Mouse (Mus musculus) kidney, postnatal 4 days (tissue): ENCODE results near the gene Sirt4.
"Not testable (repeated sequence)": the region's sequence is repeated elsewhere in the genome, so short reads cannot be mapped to it uniquely, and the experiment has no call there.

ENCODE experiments used
- DNase-seq, 2 experiments: peaks; one replicate each; pipeline ENCODE4 v3.0.0; 2021; ENCODE audit warnings: mixed read lengths in 2 of 2

Gene Sirt4

GRCm38 (mm10) chr5:115514896-115515587 is 30.5 kb upstream of the Sirt4 start:
- DNase-seq = peak; percentile 54 to 72

- DNase-seq = no peak
These were observed 29.8 kb upstream of the Sirt4 start for GRCm38 (mm10) chr5:115514346-115514745.

GRCm38 (mm10) chr5:115513721-115514120 is 29.2 kb upstream of the Sirt4 start:
- DNase-seq = no peak

- DNase-seq = no peak
These were observed 28.7 kb upstream of the Sirt4 start for GRCm38 (mm10) chr5:115513246-115513645.

GRCm38 (mm10) chr5:115512375-115512774 is 27.9 kb upstream of the Sirt4 start:
- DNase-seq = no peak

- DNase-seq = peak in 1 of 2 experiments; percentile 45
These were observed 25.5 kb upstream of the Sirt4 start for GRCm38 (mm10) chr5:115509790-115510689.

GRCm38 (mm10) chr5:115509321-115509761 is 24.8 kb upstream of the Sirt4 start:
- peak; percentile 61 to 75 for DNase-seq

GRCm38 (mm10) chr5:115508859-115509147 is 24.3 kb upstream of the Sirt4 start:
- DNase-seq = peak; percentile 85 to 92

GRCm38 (mm10) chr5:115507981-115508858 is 23.7 kb upstream of the Sirt4 start:
- peak; percentile 67 to 72 for DNase-seq

- DNase-seq = no peak
These were observed 22.9 kb upstream of the Sirt4 start for GRCm38 (mm10) chr5:115507267-115507980.

GRCm38 (mm10) chr5:115506454-115507201 is 22.1 kb upstream of the Sirt4 start, which contains the start of gene Pxn:
Gene Pxn (plus strand): TSS chr5:115506676.
- peak; percentile 96 for DNase-seq

- not testable (repeated sequence) for DNase-seq
These were observed 21.1 kb upstream of the Sirt4 start for GRCm38 (mm10) chr5:115505617-115506016.

- DNase-seq = no peak
These were observed 18.5 kb upstream of the Sirt4 start for GRCm38 (mm10) chr5:115503035-115503434.

- DNase-seq = peak; percentile 49 to 64
These were observed 15.9 kb upstream of the Sirt4 start for GRCm38 (mm10) chr5:115500383-115500935.

GRCm38 (mm10) chr5:115498307-115499240 is 14.0 kb upstream of the Sirt4 start:
- DNase-seq = no peak

- DNase-seq = no peak
These were observed 12.5 kb upstream of the Sirt4 start for GRCm38 (mm10) chr5:115497033-115497432.

GRCm38 (mm10) chr5:115495618-115496017 is 11.1 kb upstream of the Sirt4 start:
- DNase-seq = not testable (repeated sequence)

GRCm38 (mm10) chr5:115493441-115493840 is 8.9 kb upstream of the Sirt4 start:
- DNase-seq = no peak

- no peak for DNase-seq
These were observed 8.3 kb upstream of the Sirt4 start for GRCm38 (mm10) chr5:115492711-115493335.
